Mouse (Mus musculus) gastrocnemius, postnatal 10 days (tissue): Measurements from ENCODE around the gene Ifitm1. TPM values are rescaled to one million over a fixed set of nuclear protein-coding genes. Genes with fewer than 3 reads are reported as not detected.
"Not testable (repeated sequence)": the region's sequence is repeated elsewhere in the genome, so short reads cannot be mapped to it uniquely, and the experiment has no call there.

ENCODE experiments used
- DNase-seq: peaks from one replicate; pipeline ENCODE4 v3.0.0; 2021; ENCODE audit warnings: mixed read lengths
- total RNA-seq, 2 experiments: library from RNA; stranded (reverse); gene quantifications; 2 replicates each; pipeline ENCODE4 v1.2.3; 2021

The Ifitm1 gene
- total RNA-seq, 2 experiments from 2014 or later = 2.1 to 3.7 TPM

DNA sequence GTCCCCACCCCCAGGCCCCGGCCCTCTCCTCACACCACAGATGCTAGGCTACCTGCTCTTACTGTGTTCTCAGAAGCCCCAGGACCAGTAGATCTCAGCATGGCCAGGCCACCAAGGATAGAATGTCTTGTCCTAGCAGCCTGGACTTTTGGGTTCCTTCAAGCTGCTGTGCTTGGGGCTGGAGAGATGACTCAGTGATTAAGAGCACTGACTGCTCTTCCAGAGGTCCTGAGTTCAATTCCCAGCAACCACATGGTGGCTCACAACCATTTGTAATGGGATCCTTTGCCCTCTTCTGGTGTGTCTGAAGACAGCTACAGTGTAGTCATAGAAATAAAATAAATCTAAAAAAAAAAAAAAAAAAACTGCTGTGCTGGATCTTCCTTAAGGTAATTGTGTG, 50.8 kb downstream of the Ifitm1 start, which contains the start of gene Ifitm6:
Ifitm6 (minus strand) TSS at position 101 of the 400 bp plus-strand sequence.
- not testable (repeated sequence) for DNase-seq

DNA sequence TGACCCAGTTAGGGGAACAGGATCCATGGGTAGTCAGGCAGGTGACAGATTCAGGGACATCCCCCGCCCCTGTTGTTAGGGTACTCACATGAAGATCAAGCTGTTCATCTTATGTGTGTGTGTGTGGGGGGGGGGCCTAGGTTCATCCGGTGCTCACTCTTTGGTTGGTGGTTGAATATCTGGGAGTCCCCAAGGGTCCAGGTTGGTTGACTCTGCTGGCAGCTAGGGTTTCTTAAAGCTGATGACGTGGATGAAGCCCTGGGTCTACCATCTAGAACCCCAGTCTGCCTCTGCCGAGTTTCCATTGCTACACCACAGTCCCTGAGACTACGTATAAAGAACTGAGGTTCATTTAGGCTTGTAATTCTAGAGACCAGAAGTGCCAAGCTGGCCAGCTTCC, 52.0 kb downstream of the Ifitm1 start:
- DNase-seq = no peak

Other genes with a start within 250 kb of the Ifitm1 start
- 1 to 10 TPM in 1 of 2 experiments, under 1 TPM in 1; 0.19 to 1.3 TPM for gene Cyp2e1, start 203.5 kb upstream of the Ifitm1 start, total RNA-seq
- gene Syce1, start 179.4 kb upstream of the Ifitm1 start, total RNA-seq = not detected
- under 1 TPM; 0.12 to 0.16 TPM for gene Zfp941, start 145.0 kb upstream of the Ifitm1 start, total RNA-seq
- not detected for gene Urah, start 132.2 kb upstream of the Ifitm1 start, total RNA-seq
- gene Scgb1c1, start 121.7 kb upstream of the Ifitm1 start, total RNA-seq = not detected
- gene Odf3, start 119.4 kb upstream of the Ifitm1 start, total RNA-seq = not detected
- not detected for gene Gm45785, start 110.9 kb upstream of the Ifitm1 start, total RNA-seq
- 10 to 100 TPM; 19.4 to 27.7 TPM for gene Ric8a, start 110.3 kb upstream of the Ifitm1 start, total RNA-seq
- gene Bet1l, start 109.6 kb upstream of the Ifitm1 start, total RNA-seq = 10 to 100 TPM; 12.3 to 13.6 TPM
- gene Psmd13, start 85.3 kb upstream of the Ifitm1 start, total RNA-seq = 100 to 1,000 TPM; 104 to 105 TPM
- 10 to 100 TPM; 16.3 to 19.1 TPM for gene Sirt3, start 84.9 kb upstream of the Ifitm1 start, total RNA-seq
- 1,000 to 10,000 TPM in 1 of 2 experiments, 100 to 1,000 TPM in 1; 998 to 1,003 TPM for gene Cox8b, start 66.8 kb upstream of the Ifitm1 start, total RNA-seq
- not detected for gene Nlrp6, start 46.3 kb upstream of the Ifitm1 start, total RNA-seq
- gene Pgghg, start 25.8 kb upstream of the Ifitm1 start, total RNA-seq = 10 to 100 TPM in 1 of 2 experiments, 1 to 10 TPM in 1; 7.6 to 13.1 TPM
- 1 to 10 TPM in 1 of 2 experiments, under 1 TPM in 1; 0.54 to 6.9 TPM for gene Ifitm5, start 16.9 kb upstream of the Ifitm1 start, total RNA-seq
- gene Gm45717, start 11.3 kb upstream of the Ifitm1 start, total RNA-seq = not detected
- gene Ifitm2, start 11.2 kb upstream of the Ifitm1 start, total RNA-seq = 100 to 1,000 TPM; 142 to 180 TPM
- gene Ifitm3, start 43.5 kb downstream of the Ifitm1 start, total RNA-seq = 10 to 100 TPM; 54.7 to 70.0 TPM
- under 1 TPM; 0.49 to 0.84 TPM for gene Ifitm6, start 50.7 kb downstream of the Ifitm1 start, total RNA-seq
- not detected for gene Gm17387, start 61.9 kb downstream of the Ifitm1 start, total RNA-seq
- gene B4galnt4, start 93.9 kb downstream of the Ifitm1 start, total RNA-seq = under 1 TPM; 0.11 to 0.38 TPM
- not detected for gene Pkp3, start 111.0 kb downstream of the Ifitm1 start, total RNA-seq
- gene Sigirr, start 133.4 kb downstream of the Ifitm1 start, total RNA-seq = 1 to 10 TPM; 2.4 to 2.6 TPM
- gene Ano9, start 150.6 kb downstream of the Ifitm1 start, total RNA-seq = not detected
- gene Ptdss2, start 155.2 kb downstream of the Ifitm1 start, total RNA-seq = 10 to 100 TPM; 16.8 to 18.0 TPM
- 10 to 100 TPM; 52.9 to 56.0 TPM for gene Rnh1, start 205.6 kb downstream of the Ifitm1 start, total RNA-seq
- 100 to 1,000 TPM; 205 to 240 TPM for gene Hras, start 226.8 kb downstream of the Ifitm1 start, total RNA-seq
- 1 to 10 TPM; 2.7 to 3.2 TPM for gene Lrrc56, start 226.9 kb downstream of the Ifitm1 start, total RNA-seq
- not detected for gene Lmntd2, start 246.9 kb downstream of the Ifitm1 start, total RNA-seq
- gene Rassf7, start 248.6 kb downstream of the Ifitm1 start, total RNA-seq = 1 to 10 TPM; 2.1 to 2.8 TPM